Mouse (Mus musculus) CD4-positive, CD25-positive, alpha-beta regulatory T cell (primary cell): ENCODE measurements around the gene Copg2. TPM values are rescaled to one million over a fixed set of nuclear protein-coding genes. Genes with fewer than 3 reads are reported as not detected.

Experiments
- polyA plus RNA-seq: library from polyadenylated mRNA; unstranded; fragments of 100-300 nt; shearing (Covaris generic); gene quantifications from one replicate; pipeline ENCODE4 v1.2.1, GENCODE M21; 2017

Gene Copg2
- polyA plus RNA-seq: 54.0 TPM

GRCm38 (mm10) chr6:30896195-30896985 lies at the start of gene Copg2:
Gene Copg2, minus strand, starts transcription at chr6:30896794.

GRCm38 (mm10) chr6:30915473-30915872 lies 18.9 kb upstream of the Copg2 start, which contains the start of gene Tsga13:
Gene Tsga13, minus strand, starts transcription at chr6:30915573.

GRCm38 (mm10) chr6:30723331-30723730 lies 173.3 kb downstream of the Copg2 start, which contains the start of gene Mest:
Gene Mest, plus strand, starts transcription at chr6:30723547.

Other genes starting within 250 kb of the Copg2 start
- 10.1 TPM for gene Cep41, start 203.0 kb downstream of the Copg2 start, polyA plus RNA-seq
- 0.61 TPM for gene Mest, start 173.2 kb downstream of the Copg2 start, polyA plus RNA-seq
- 0.42 TPM for gene Tsga13, start 18.8 kb upstream of the Copg2 start, polyA plus RNA-seq
- not detected for gene Klf14, start 62.3 kb upstream of the Copg2 start, polyA plus RNA-seq